Mouse (Mus musculus): ENCODE data around the gene Psma4. TPM values are rescaled to one million over a fixed set of nuclear protein-coding genes. Genes with fewer than 3 reads are reported as not detected.

The Psma4 gene
- polyA plus RNA-seq, 1 experiment from 2014 or later = 256 TPM

- Histone ChIP-seq H3K4me2 (no peak overlapping the region), H3K27me3 (no peaks in the 10 kb centered on the region), H3K9me3 (no peaks in the 10 kb centered on the region), H3K36me3 (no peaks in the 10 kb centered on the region), H3K9ac (no peak overlapping the region), H3K27ac (replicated peaks) (no peak overlapping the region), H3K4me1 (replicated peaks) (no peaks in the 10 kb centered on the region), H3K4me3 (no peak overlapping the region)
- WGBS = 86% methylated on average over 3 of the region's 3 CpGs
- ATAC-seq (ENCODE audit: low FRiP score, low read depth) = no peak
Measured at GRCm38 (mm10) chr9:54995645-54996044, 45.1 kb downstream of the Psma4 start.

- 44% methylated on average over 4 of the region's 4 CpGs for WGBS
- Histone ChIP-seq H3K4me2 (no peak overlapping the region), H3K27me3 (no peaks in the 10 kb centered on the region), H3K27ac (replicated peaks) (no peak overlapping the region), H3K36me3 (no peaks in the 10 kb centered on the region), H3K4me1 (replicated peaks) (peaks cover 5% of the 10 kb centered on the region; the same call in 1 of the 2 replicates), H3K9ac (no peak overlapping the region), H3K4me3 (no peak overlapping the region), H3K9me3 (no peaks in the 10 kb centered on the region)
- no peak for ATAC-seq (ENCODE audit: low FRiP score, low read depth)
Measured at GRCm38 (mm10) chr9:55003609-55004008, 53.0 kb downstream of the Psma4 start.

Other genes starting within 250 kb of the Psma4 start
- gene Wdr61, start 216.3 kb upstream of the Psma4 start, polyA plus RNA-seq (2015; fragmentation: Nextera tagmentation; extraction: Ambion mirVana) = 88.8 and 94.1 TPM in 2 replicates
- gene Crabp1, start 186.0 kb upstream of the Psma4 start, polyA plus RNA-seq (2015; fragmentation: Nextera tagmentation; extraction: Ambion mirVana) = 224 and 240 TPM in 2 replicates
- 35.1 and 35.8 TPM in 2 replicates for gene Ireb2, start 87.0 kb upstream of the Psma4 start, polyA plus RNA-seq (2015; fragmentation: Nextera tagmentation; extraction: Ambion mirVana)
- gene Hykk, start 33.5 kb upstream of the Psma4 start, polyA plus RNA-seq (2015; fragmentation: Nextera tagmentation; extraction: Ambion mirVana) = 2.5 and 2.6 TPM in 2 replicates
- gene AY074887, start 208 bp downstream of the Psma4 start, polyA plus RNA-seq (2015; fragmentation: Nextera tagmentation; extraction: Ambion mirVana) = 1.1 and 1.4 TPM in 2 replicates
- gene Chrna5, start 30.1 kb downstream of the Psma4 start, polyA plus RNA-seq (2015; fragmentation: Nextera tagmentation; extraction: Ambion mirVana) = 4.4 and 4.5 TPM in 2 replicates
- gene Chrna3, start 75.8 kb downstream of the Psma4 start, polyA plus RNA-seq (2015; fragmentation: Nextera tagmentation; extraction: Ambion mirVana) = 15.5 and 18.5 TPM in 2 replicates
- 1.2 and 1.4 TPM in 2 replicates for gene Chrnb4, start 98.0 kb downstream of the Psma4 start, polyA plus RNA-seq (2015; fragmentation: Nextera tagmentation; extraction: Ambion mirVana)
- 40.0 and 41.3 TPM in 2 replicates for gene Ube2q2, start 198.1 kb downstream of the Psma4 start, polyA plus RNA-seq (2015; fragmentation: Nextera tagmentation; extraction: Ambion mirVana)

Data from hindbrain, embryonic 15.5 days (tissue).